Mouse (Mus musculus) heart, embryonic 11.5 days (tissue): ENCODE data around the gene Igtp. TPM values are rescaled to one million over a fixed set of nuclear protein-coding genes. Genes with fewer than 3 reads are reported as not detected.
"Not testable (repeated sequence)": the region's sequence is repeated elsewhere in the genome, so short reads cannot be mapped to it uniquely, and the experiment has no call there.

Experiments used
- ATAC-seq: fragments of 200-750 bp; cut with Nextera tagmentation; replicated peaks from 2 replicates; pipeline ENCODE4 v1.8.0; 2017; ENCODE audit warnings: moderate library complexity; ENCODE audit not compliant: insufficient number of reproducible peaks, low FRiP score, low TSS enrichment
- H3K27ac ChIP-seq: fragments of 300-500 bp; sonication (generic); 2 replicates; pipeline ENCODE4 v1.5.1; 2014; ENCODE audit warnings: mild to moderate bottlenecking, low read depth, low read length
- H3K27me3 ChIP-seq: fragments of 300-500 bp; sonication (generic); 2 replicates; pipeline ENCODE4 v1.6.1; 2014; ENCODE audit warnings: mild to moderate bottlenecking, low read length, mixed read lengths; ENCODE audit not compliant: control insufficient read depth, insufficient read depth
- H3K36me3 ChIP-seq: fragments of 300-500 bp; sonication (generic); 2 replicates; pipeline ENCODE4 v1.6.1; 2014; ENCODE audit warnings: mild to moderate bottlenecking, low read length, moderate library complexity, mixed read lengths; ENCODE audit not compliant: control insufficient read depth, insufficient read depth
- H3K4me1 ChIP-seq: fragments of 300-500 bp; sonication (generic); 2 replicates; pipeline ENCODE4 v1.6.1; 2014; ENCODE audit warnings: low read length; ENCODE audit not compliant: control insufficient read depth, insufficient read depth
- H3K4me2 ChIP-seq: fragments of 300-500 bp; sonication (generic); 2 replicates; pipeline ENCODE4 v1.6.1; 2014; ENCODE audit warnings: mild to moderate bottlenecking, moderate library complexity
- H3K4me3 ChIP-seq: fragments of 300-500 bp; sonication (generic); 2 replicates; pipeline ENCODE4 v1.5.1; 2014; ENCODE audit warnings: low read depth, low read length
- H3K9ac ChIP-seq: fragments of 300-500 bp; sonication (generic); 2 replicates; pipeline ENCODE4 v1.6.1; 2014; ENCODE audit warnings: mild to moderate bottlenecking, low read depth, low read length, moderate library complexity
- H3K9me3 ChIP-seq: fragments of 300-500 bp; sonication (generic); replicated peaks from 2 replicates; pipeline ENCODE4 v1.6.1; 2016; ENCODE audit warnings: low read length; ENCODE audit not compliant: control insufficient read depth
- WGBS: fragments of 180-500 bp; shearing (Covaris S2); extraction: QIAGEN DNeasy Blood & Tissue Kit; methylation state at CpG from one replicate; pipeline ENCODE4 v1.1.7; 2014; ENCODE audit not compliant: insufficient replicate concordance; 5-methylcytosine and 5-hydroxymethylcytosine counted together
- polyA plus RNA-seq: library from polyadenylated mRNA; unstranded; fragments of >200 nt; fragmentation: Nextera tagmentation; extraction: Ambion mirVana; gene quantifications from 2 replicates; pipeline ENCODE4 v1.2.1, GENCODE M21; 2014

Igtp gene
- polyA plus RNA-seq, 1 experiment from 2014 or later, result 5.3 TPM

DNA sequence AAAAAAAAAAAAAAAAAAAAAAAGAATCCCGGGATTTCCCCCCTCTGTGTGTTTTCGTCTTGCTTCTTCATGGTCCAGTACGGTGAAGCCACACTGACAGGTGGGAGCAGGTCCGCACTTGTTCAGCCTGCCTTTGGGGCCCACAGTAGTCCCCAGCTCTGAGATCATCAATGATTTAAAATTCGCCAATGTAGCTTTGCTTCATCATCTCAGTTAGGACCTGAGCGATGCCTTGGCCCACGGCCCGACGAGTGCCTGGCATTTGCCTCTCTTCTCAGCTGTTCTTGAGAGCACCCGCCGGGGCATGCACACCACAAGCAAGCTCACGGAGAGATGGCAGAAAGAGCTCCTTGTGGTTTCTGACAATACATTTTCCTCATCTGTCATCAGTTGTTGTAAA, 1.7 kb downstream of the Igtp start:
- H3K4me1 ChIP-seq, result no peaks in the 10 kb centered on the region
- ATAC-seq, result no peak
- no peak overlapping the region for H3K9ac ChIP-seq
- H3K4me3 ChIP-seq, result no peak overlapping the region
- no peaks in the 10 kb centered on the region for H3K27me3 ChIP-seq
- no peaks in the 10 kb centered on the region for H3K36me3 ChIP-seq
- H3K4me2 ChIP-seq, result no peak overlapping the region
- WGBS, result 85% methylated on average over 12 of the region's 12 CpGs
- H3K27ac ChIP-seq, result no peak overlapping the region
- H3K9me3 ChIP-seq, result no peaks in the 10 kb centered on the region

DNA sequence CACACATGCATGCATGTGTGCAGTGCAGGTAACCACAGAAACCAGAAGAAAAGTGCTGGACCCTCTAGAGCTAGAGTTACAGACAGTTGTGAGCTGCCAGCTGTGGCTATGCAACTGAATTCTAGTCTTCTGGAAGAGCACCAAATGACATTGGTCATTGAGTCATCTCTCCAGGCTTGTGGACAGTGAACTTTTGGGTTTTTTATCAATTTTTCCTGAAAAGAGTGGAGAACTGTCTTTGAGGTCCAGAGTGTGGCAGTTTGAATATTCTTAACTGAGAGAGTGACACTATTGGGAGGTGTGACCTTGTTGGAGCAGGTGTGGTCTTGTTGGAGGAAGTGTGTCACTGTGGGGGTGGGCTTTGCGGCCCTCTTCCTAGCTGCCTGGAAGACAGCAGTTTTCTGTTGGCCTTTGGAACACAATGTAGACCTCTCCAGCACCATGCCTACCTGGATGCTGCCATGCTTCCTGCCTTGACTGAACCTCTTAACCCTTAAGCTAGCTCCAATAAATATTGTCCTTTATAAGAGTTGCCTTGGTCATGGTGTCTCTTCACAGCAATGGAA, 11.0 kb downstream of the Igtp start:
- H3K36me3 ChIP-seq, result no peaks in the 10 kb centered on the region
- no peak overlapping the region for H3K4me3 ChIP-seq
- no peak overlapping the region for H3K4me2 ChIP-seq
- peaks cover 10% of the 10 kb centered on the region for H3K4me1 ChIP-seq
- ATAC-seq, result no peak
- H3K9ac ChIP-seq, result no peak overlapping the region
- WGBS, result 88% methylated on average over 1 of the region's 1 CpGs
- no peak overlapping the region for H3K27ac ChIP-seq
- H3K9me3 ChIP-seq, result no peaks in the 10 kb centered on the region
- H3K27me3 ChIP-seq, result no peaks in the 10 kb centered on the region

DNA sequence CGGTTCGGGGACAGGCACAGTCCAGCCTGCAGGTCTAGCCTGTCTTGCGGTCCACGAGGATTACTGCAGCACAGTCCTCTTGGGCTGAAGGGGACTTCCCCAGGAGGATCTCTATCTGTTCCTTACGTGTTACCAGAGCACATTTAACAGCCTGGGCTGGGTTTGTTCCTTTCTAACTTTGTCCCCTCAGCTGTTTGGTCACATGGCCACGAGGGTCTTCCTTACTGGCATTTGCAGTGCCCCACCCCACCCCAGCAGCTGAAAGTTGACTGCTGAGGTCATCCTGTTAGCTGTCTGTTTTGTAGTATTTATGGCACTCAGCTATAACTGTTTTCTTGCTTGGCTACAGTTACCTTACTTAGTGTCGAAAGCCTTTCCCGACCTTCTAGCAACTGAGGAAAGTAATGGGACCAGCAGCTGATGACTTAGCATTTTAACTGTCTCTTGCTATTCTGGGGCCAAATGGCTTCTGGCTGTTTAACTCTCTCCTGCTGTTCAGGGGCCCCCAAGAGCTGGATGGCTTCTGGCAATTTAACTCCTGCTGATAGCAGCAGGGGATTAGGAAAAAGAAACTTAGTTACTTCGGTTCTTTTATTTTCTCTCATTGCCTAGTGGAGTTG, 11.8 kb downstream of the Igtp start:
- H3K27me3 ChIP-seq, result no peaks in the 10 kb centered on the region
- peaks cover 12% of the 10 kb centered on the region for H3K4me1 ChIP-seq
- WGBS, result 13% methylated on average over 9 of the region's 9 CpGs
- H3K27ac ChIP-seq, result peak overlapping the region; percentile 31; the same call in 1 of the 2 replicates
- H3K9ac ChIP-seq, result peak overlapping the region; percentile 39; the same call in 1 of the 2 replicates
- H3K36me3 ChIP-seq, result no peaks in the 10 kb centered on the region
- H3K9me3 ChIP-seq, result no peaks in the 10 kb centered on the region
- ATAC-seq, result no peak
- peak overlapping the region; percentile 31 for H3K4me2 ChIP-seq
- H3K4me3 ChIP-seq, result no peak overlapping the region

DNA sequence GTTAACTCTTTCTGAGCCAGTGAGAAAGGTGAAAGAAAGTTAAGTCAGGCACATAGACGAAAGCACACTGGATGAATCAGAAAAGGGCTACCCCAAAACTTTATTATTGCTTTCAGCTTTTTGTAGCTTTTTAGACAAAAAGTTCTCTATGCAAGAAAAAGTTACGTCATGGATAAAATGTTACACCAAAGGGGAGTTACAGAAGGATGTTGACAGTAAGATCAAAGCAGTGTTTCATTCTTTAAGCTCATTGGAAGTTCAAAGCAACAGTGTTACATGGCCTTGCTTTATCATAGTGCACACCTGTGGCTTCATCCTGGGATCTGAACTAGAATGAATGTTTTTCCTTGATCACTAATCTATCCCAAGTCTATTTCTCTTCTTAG, 12.3 kb downstream of the Igtp start:
- H3K4me3 ChIP-seq, result no peak overlapping the region
- H3K36me3 ChIP-seq, result no peaks in the 10 kb centered on the region
- no peaks in the 10 kb centered on the region for H3K27me3 ChIP-seq
- no peaks in the 10 kb centered on the region for H3K9me3 ChIP-seq
- no peak for ATAC-seq
- no peak overlapping the region for H3K9ac ChIP-seq
- H3K27ac ChIP-seq, result no peak overlapping the region
- H3K4me2 ChIP-seq, result peak overlapping the region; percentile 31; the same call in 1 of the 2 replicates
- H3K4me1 ChIP-seq, result peaks cover 12% of the 10 kb centered on the region
- WGBS, result 30% methylated on average over 2 of the region's 2 CpGs

DNA sequence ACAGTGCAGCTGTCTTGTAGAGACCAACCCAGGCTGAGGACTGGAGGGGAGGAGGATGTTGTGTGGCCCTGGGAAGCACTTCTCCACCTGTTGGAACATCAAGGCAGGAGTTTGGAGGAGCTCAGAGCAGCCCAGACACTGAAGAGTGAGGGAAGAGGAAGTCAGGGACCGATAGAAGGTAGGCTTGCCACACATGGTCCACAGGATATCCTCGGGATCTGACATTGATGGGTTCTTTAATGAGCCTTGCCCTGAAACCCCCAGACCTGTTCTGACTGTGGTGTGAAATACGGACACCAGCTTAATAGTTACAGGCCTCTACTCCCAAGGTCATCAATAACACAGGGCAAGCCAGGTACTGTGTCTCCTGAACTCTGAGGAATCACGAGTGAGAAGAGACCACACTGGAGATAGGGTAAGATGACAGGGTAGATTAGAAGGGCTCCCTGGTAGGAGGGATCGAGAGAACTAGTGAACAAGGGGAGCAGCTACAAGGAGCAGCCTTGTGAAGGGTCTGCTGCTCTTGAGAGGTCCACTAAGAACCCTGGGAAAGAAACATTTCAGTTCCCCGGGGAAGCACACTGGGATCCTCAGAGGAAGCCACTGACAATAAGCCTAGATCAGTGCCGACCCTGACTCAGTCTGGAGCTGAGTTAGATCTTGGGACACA, 14.5 kb downstream of the Igtp start:
- no peak overlapping the region for H3K9ac ChIP-seq
- H3K9me3 ChIP-seq, result no peaks in the 10 kb centered on the region
- no peaks in the 10 kb centered on the region for H3K27me3 ChIP-seq
- H3K4me3 ChIP-seq, result peak overlapping the region; percentile 56; the same call in 1 of the 2 replicates
- peaks cover 12% of the 10 kb centered on the region for H3K4me1 ChIP-seq
- no peak overlapping the region for H3K27ac ChIP-seq
- 61% methylated on average over 7 of the region's 7 CpGs for WGBS
- ATAC-seq, result no peak
- no peaks in the 10 kb centered on the region for H3K36me3 ChIP-seq
- peak overlapping the region; percentile 67 for H3K4me2 ChIP-seq

DNA sequence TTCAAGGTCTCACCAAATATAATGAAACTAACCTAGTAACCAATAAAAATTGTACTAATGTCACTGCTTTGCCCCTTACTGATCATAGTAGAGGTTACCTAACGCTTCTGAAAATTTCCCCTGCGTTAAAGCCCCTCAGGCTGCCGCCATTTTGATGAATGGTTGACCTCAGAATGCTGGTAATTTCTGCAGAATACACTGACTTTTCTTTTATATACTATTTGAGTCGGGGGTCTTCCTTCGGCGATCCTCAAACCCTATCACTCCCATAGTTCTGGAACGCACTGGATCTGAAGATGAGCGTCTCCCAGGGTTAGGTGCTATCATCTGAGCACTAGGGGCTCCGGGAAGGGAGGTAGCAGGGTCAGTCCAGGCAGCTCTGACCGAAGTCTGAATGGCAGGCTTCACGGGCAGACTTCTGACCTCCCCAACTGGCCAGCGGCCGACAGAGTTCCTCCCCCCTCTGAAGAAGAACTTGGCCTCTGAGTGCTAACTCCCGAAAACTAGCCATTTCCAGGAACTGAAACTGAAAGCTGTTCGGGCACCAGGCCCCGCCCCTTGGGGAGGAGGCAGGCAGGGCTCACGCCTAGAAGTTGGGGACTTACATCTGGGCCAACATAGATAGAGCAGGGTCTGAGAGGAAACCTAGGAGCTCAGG, 15.2 kb downstream of the Igtp start:
- H3K4me2 ChIP-seq, result peak overlapping the region; percentile 67
- ATAC-seq, result peak; percentile 79
- peak overlapping the region; percentile 56 for H3K4me3 ChIP-seq
- H3K27me3 ChIP-seq, result no peaks in the 10 kb centered on the region
- H3K27ac ChIP-seq, result 0 out of 2 replicates have a peak overlapping the region, but pooled peaks have one; percentile 46
- no peaks in the 10 kb centered on the region for H3K9me3 ChIP-seq
- H3K36me3 ChIP-seq, result no peaks in the 10 kb centered on the region
- H3K9ac ChIP-seq, result peak overlapping the region; percentile 78
- peaks cover 12% of the 10 kb centered on the region for H3K4me1 ChIP-seq
- WGBS, result 25% methylated on average over 17 of the region's 17 CpGs

DNA sequence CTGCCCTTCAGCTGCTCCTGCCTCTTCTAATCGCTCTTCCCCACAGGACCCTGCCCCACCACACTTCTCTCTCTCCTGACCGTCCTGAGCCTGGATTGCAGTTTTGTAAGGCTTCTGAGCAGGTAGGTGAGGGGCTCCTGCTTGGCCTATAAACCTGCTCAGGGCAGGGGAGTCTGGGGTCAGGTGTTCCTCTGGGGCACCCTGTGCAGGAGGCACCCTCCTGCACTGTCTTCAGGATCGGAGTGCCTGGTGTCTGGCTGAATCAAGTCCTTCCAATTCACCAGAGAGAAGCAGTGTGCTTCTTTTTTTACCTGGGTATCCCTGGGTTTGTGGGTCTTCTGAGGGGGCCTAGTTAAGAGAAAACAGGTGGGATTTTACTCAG, 15.7 kb downstream of the Igtp start:
- WGBS, result 9% methylated on average over 2 of the region's 3 CpGs
- ATAC-seq, H3K9me3 ChIP-seq, H3K9ac ChIP-seq, H3K27ac ChIP-seq, H3K36me3 ChIP-seq, H3K27me3 ChIP-seq: not testable (repeated sequence)
- Histone ChIP-seq H3K4me1 (peaks cover 12% of the 10 kb centered on the region), H3K4me2 (peak overlapping the region; percentile 67), H3K4me3 (peak overlapping the region; percentile 56)

DNA sequence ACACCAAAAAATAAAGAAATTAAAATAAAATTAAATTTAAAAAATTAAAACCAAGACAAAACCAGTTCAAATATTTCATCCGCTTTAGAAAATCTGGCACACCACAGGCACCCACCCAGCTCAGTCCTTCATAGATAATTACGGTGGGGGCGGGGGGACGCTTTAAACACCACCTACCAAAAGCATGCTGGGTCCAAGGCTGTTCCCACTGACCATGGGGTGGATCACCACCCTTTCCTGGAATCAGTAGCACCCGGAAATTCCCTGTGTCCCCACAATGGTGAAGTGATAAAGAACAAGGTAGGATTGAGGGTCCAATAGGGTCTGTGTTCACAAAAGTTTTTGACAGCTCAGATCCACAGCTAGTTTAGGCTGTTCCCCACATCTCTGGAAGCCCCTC, 16.5 kb downstream of the Igtp start:
- no peak overlapping the region for H3K27ac ChIP-seq
- H3K27me3 ChIP-seq, result no peaks in the 10 kb centered on the region
- no peak overlapping the region for H3K9ac ChIP-seq
- no peak for ATAC-seq
- no peaks in the 10 kb centered on the region for H3K36me3 ChIP-seq
- WGBS, result 70% methylated on average over 5 of the region's 5 CpGs
- no peak overlapping the region for H3K4me3 ChIP-seq
- H3K4me1 ChIP-seq, result peaks cover 12% of the 10 kb centered on the region
- H3K9me3 ChIP-seq, result no peaks in the 10 kb centered on the region
- no peak overlapping the region for H3K4me2 ChIP-seq
